Mouse (Mus musculus) heart, embryonic 10.5 days (tissue): ENCODE results near the gene Sycp3. TPM values are rescaled to one million over a fixed set of nuclear protein-coding genes. Genes with fewer than 3 reads are reported as not detected.

ENCODE experiments used
- polyA plus RNA-seq: library from polyadenylated mRNA; unstranded; fragments of >200 nt; fragmentation: Nextera tagmentation; extraction: Ambion mirVana; gene quantifications from 2 replicates; pipeline ENCODE4 v1.2.1, GENCODE M21; 2016

The Sycp3 gene
- polyA plus RNA-seq, 1 experiment from 2014 or later = 0.30 TPM

Other genes starting within 250 kb of the Sycp3 start
- 0.83 and 0.86 TPM in 2 replicates for gene Dram1, start 80.5 kb upstream of the Sycp3 start, polyA plus RNA-seq
- 8.2 and 8.8 TPM in 2 replicates for gene Gnptab, start 80.4 kb upstream of the Sycp3 start, polyA plus RNA-seq
- gene Chpt1, start 44.5 kb downstream of the Sycp3 start, polyA plus RNA-seq = 15.8 and 27.4 TPM in 2 replicates
- 6.1 and 10.5 TPM in 2 replicates for gene Mybpc1, start 145.6 kb downstream of the Sycp3 start, polyA plus RNA-seq
- not detected in 2 replicates for gene Spic, start 225.4 kb downstream of the Sycp3 start, polyA plus RNA-seq